Mouse (Mus musculus) C2C12 (cell line): ENCODE data around the gene Lrrc25.

Experiments used
- CEBPB ChIP-seq: IDR thresholded peaks from one replicate; pipeline ENCODE4 v1.6.1; 2011; ENCODE audit warnings: low read depth, mild to moderate bottlenecking, control low read depth, moderate library complexity
- CTCF ChIP-seq: IDR thresholded peaks from one replicate; pipeline ENCODE4 v1.5.1; 2011; ENCODE audit not compliant: control insufficient read depth, insufficient read depth, insufficient read length
- MAX ChIP-seq: IDR thresholded peaks from one replicate; pipeline ENCODE4 v1.6.1; 2011; ENCODE audit warnings: mild to moderate bottlenecking, control low read depth
- MYOD1 ChIP-seq: IDR thresholded peaks from one replicate; pipeline ENCODE4 v1.6.1; 2011; ENCODE audit warnings: low read depth; ENCODE audit not compliant: control insufficient read depth, insufficient read length
- USF1 ChIP-seq: IDR thresholded peaks from one replicate; pipeline ENCODE4 v1.6.1; 2011; ENCODE audit warnings: low read depth, mild to moderate bottlenecking, control low read depth, moderate library complexity

- no peak for TF ChIP-seq CTCF
- no peak for TF ChIP-seq MAX
- no peak for TF ChIP-seq USF1
- TF ChIP-seq CEBPB, result no peak
- no peak for TF ChIP-seq MYOD1
Measured at GRCm38 (mm10) chr8:70650351-70650750, 34.4 kb downstream of the Lrrc25 start.
